Mouse (Mus musculus): Measurements from ENCODE around the gene Dnase2a.
A peak's percentile ranks its signal among the peaks of the same experiment; 100 is the strongest.

Dnase2a gene

DNA sequence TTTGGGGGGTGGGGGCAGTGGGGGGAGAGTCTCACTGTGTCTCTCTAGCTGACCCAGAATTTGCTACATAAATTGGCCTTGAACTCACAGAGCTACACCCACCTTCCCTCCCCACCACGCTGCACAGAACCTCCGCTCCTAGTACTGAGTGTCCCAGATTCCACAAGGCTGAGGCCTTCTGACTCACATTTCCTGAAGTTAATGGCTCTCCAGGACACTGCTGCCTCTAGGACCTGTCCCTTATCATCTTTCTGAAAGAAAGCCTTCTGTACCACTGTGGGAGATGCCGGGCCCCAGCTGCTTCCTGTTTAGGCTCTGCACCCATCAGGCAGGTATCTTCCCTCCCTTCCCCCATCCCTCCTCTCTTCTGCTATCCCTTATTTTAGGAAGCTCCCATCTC lies 58.2 kb downstream of the Dnase2a start:
- DNase-seq (ENCODE audit: low read depth, low spot score): no peak
- H3K27me3 ChIP-seq (ENCODE audit: control insufficient read depth, insufficient read depth, low read length, poor library complexity, severe bottlenecking): no peaks in the 10 kb centered on the region
- no peaks in the 10 kb centered on the region; the same call in none of the 2 replicates for H3K36me3 ChIP-seq (ENCODE audit: control insufficient read depth, insufficient read depth, low read length, poor library complexity, severe bottlenecking)

GRCm38 (mm10) chr8:84967532-84968304 lies 59.4 kb downstream of the Dnase2a start:
- H3K36me3 ChIP-seq (ENCODE audit: control insufficient read depth, insufficient read depth, low read length, poor library complexity, severe bottlenecking): no peaks in the 10 kb centered on the region; the same call in none of the 2 replicates
- no peaks in the 10 kb centered on the region for H3K27me3 ChIP-seq (ENCODE audit: control insufficient read depth, insufficient read depth, low read length, poor library complexity, severe bottlenecking)
- no peak for DNase-seq (ENCODE audit: low read depth, low spot score)

DNA sequence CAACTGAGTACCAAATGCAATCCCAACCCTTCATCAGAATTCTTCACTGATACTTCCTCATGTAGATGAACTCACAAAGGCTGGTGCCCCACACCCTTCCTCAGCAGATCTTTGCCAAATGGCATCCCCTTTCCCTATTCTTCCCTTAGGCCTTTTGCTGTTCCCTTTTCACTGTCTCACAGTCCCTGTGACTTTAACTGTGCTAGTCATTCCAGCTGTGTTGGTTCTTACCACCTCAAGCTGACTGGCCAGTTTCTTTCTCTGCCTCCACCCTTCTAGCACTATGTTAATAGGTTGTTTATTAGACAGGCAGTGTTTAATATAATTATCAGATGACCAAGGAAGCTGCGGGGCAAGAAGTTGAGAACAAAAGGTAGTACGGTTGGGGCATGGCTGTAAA lies 60.3 kb downstream of the Dnase2a start:
- no peaks in the 10 kb centered on the region; the same call in 1 of the 2 replicates for H3K36me3 ChIP-seq (ENCODE audit: control insufficient read depth, insufficient read depth, low read length, poor library complexity, severe bottlenecking)
- no peaks in the 10 kb centered on the region for H3K27me3 ChIP-seq (ENCODE audit: control insufficient read depth, insufficient read depth, low read length, poor library complexity, severe bottlenecking)
- no peak for DNase-seq (ENCODE audit: low read depth, low spot score)

- Histone ChIP-seq H3K27me3 (ENCODE audit: control insufficient read depth, insufficient read depth, low read length, poor library complexity, severe bottlenecking) (no peaks in the 10 kb centered on the region), H3K36me3 (ENCODE audit: control insufficient read depth, insufficient read depth, low read length, poor library complexity, severe bottlenecking) (no peaks in the 10 kb centered on the region; the same call in 1 of the 2 replicates)
- DNase-seq (ENCODE audit: low read depth, low spot score): peak; percentile 72
Observed at GRCm38 (mm10) chr8:84969241-84970134, 61.1 kb downstream of the Dnase2a start, which contains the start of the genes Gm49661, Prdx2 and Rnaseh2a. Gene Gm49661, minus strand, starts transcription at chr8:84969433. Gene Prdx2, plus strand, starts transcription at chr8:84969587. Gene Rnaseh2a, minus strand, starts transcription at chr8:84969767.

DNA sequence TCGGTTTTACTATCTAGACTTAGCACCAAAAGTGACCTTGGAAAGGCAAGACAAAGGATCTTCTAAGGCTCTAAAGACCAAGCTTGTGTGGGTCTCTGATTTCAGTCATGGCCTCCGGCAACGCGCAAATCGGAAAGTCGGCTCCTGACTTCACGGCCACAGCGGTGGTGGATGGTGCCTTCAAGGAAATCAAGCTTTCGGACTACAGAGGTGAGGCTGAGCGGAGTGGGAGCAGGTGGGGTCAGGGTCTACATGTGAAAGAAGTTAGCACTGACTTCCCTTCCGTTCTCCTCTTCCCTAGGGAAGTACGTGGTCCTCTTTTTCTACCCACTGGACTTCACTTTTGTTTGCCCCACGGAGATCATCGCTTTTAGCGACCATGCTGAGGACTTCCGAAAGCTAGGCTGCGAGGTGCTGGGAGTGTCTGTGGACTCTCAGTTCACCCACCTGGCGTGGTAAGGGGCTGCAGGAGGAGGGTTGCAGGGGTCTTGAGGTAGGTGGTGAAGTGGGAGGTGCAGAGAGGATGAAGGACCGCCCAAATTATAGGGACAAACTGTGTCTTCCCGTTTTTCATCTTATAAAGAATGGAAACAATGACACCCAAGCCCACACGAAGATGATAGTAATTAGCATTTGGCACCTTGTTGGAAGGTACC lies 61.9 kb downstream of the Dnase2a start:
- DNase-seq (ENCODE audit: low read depth, low spot score): no peak
- H3K27me3 ChIP-seq (ENCODE audit: control insufficient read depth, insufficient read depth, low read length, poor library complexity, severe bottlenecking): no peaks in the 10 kb centered on the region
- no peaks in the 10 kb centered on the region; the same call in 1 of the 2 replicates for H3K36me3 ChIP-seq (ENCODE audit: control insufficient read depth, insufficient read depth, low read length, poor library complexity, severe bottlenecking)

DNA sequence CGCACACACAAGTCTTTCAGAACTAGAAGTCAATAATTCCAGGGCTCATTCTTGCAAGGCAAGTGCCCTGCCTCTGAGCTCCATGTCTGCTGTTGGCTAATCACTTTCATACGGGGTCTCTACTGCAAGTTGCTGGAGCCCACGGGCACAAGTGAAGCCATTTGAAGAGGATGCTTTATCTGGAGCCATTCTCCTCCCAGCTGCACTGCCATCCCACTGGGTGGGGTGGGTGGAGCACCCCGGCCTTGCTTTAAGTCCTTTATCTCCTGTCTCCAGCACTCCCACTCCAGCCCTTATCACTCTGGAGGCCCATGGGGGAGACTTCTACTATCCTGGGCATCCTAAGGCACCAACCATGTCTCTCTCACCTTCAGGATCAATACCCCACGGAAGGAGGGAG lies 62.6 kb downstream of the Dnase2a start:
- H3K36me3 ChIP-seq (ENCODE audit: control insufficient read depth, insufficient read depth, low read length, poor library complexity, severe bottlenecking): no peaks in the 10 kb centered on the region; the same call in 1 of the 2 replicates
- no peaks in the 10 kb centered on the region for H3K27me3 ChIP-seq (ENCODE audit: control insufficient read depth, insufficient read depth, low read length, poor library complexity, severe bottlenecking)
- DNase-seq (ENCODE audit: low read depth, low spot score): no peak

Data from splenic B cell, adult 2 months (primary cell).